Mouse (Mus musculus) kidney, adult 2 months (tissue): ENCODE results near the gene Amer2.

ENCODE experiments used
- CTCF ChIP-seq: fragments of 200-500 bp; conservative IDR thresholded peaks from 2 replicates; pipeline ENCODE4 v1.5.1; 2011; ENCODE audit warnings: low read depth, mild to moderate bottlenecking, control low read depth, low read length, moderate library complexity, mixed read lengths; ENCODE audit not compliant: insufficient read depth, insufficient read length
- POLR2A ChIP-seq: fragments of 200-500 bp; IDR thresholded peaks from one replicate; pipeline ENCODE4 v1.6.1; 2011; ENCODE audit warnings: low read depth, low read length, control low read depth

DNA sequence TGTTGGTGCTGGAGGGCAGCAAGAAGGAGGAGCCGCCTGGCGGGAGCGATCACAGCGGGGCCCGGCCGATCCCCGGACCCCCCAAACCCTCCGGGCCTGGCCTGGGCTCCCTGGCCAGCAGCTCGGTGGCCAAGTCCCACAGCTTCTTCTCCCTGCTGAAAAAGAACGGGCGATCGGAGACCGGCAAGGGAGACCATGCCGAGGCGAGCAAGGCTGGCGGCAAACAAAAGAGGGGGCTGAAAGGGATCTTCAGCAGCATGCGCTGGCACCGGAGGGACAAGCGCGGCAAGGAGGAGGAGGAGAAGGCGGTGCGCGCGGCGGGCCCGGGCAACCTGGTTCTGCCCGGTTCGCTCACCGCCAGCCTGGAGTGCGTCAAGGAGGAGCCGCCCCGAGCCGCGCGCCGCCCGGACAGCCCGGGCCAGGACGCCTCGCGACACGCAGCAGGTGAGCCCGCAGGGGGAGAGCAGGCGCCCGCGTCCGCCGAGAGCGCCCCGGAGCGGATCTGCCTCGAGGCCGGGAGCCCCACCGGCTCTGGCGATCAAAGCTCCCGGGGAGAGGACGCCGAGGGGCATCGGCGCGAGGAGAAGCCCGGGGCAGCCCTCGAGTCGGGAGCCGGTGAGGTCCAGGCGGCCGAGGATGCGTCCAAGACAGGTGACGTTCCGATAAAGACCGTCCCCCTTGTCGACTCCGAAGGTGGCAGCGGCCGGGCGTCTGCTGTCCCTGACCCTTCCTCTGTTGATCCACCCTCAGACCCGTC is 5.7 kb downstream of the Amer2 start:
- no peak for TF ChIP-seq CTCF
- no peak for TF ChIP-seq POLR2A
